Mouse (Mus musculus) thymus, postnatal 0 days (tissue): ENCODE data around the gene Gm49368. TPM values are rescaled to one million over a fixed set of nuclear protein-coding genes. Genes with fewer than 3 reads are reported as not detected.
"Not testable (repeated sequence)": the region's sequence is repeated elsewhere in the genome, so short reads cannot be mapped to it uniquely, and the experiment has no call there.

ENCODE experiments used
- DNase-seq: peaks from one replicate; pipeline ENCODE4 v3.0.0-alpha.2; 2015; ENCODE audit warnings: low spot score
- polyA plus RNA-seq: library from polyadenylated mRNA; unstranded; fragments of >200 nt; fragmentation: Nextera tagmentation; extraction: Ambion mirVana; gene quantifications from 2 replicates; pipeline ENCODE4 v1.2.1, GENCODE M21; 2015

The Gm49368 gene
- not detected in 2 replicates for polyA plus RNA-seq

GRCm38 (mm10) chr7:128062456-128062855, at the start of gene Gm49368, which contains the start of gene Itgam:
TSS of gene Gm49368 (plus strand) at chr7:128062683.
TSS of gene Itgam (plus strand) at chr7:128062640.
- DNase-seq: peak; percentile 47

- DNase-seq: peak; percentile 54
These were observed 49.4 kb upstream of the Gm49368 start for GRCm38 (mm10) chr7:128013116-128013515.

- not testable (repeated sequence) for DNase-seq
These were observed 46.3 kb upstream of the Gm49368 start for GRCm38 (mm10) chr7:128016134-128016533.

- DNase-seq: no peak
These were observed 45.8 kb upstream of the Gm49368 start for GRCm38 (mm10) chr7:128016650-128017049.

GRCm38 (mm10) chr7:128018275-128018674, 44.2 kb upstream of the Gm49368 start:
- no peak for DNase-seq

- DNase-seq: no peak
These were observed 43.3 kb upstream of the Gm49368 start for GRCm38 (mm10) chr7:128019187-128019586.

- DNase-seq: peak; percentile 56
These were observed 39.5 kb upstream of the Gm49368 start for GRCm38 (mm10) chr7:128022974-128023373.

GRCm38 (mm10) chr7:128023565-128023964, 38.9 kb upstream of the Gm49368 start:
- no peak for DNase-seq

GRCm38 (mm10) chr7:128024364-128024763, 38.1 kb upstream of the Gm49368 start:
- no peak for DNase-seq

GRCm38 (mm10) chr7:128024932-128025331, 37.6 kb upstream of the Gm49368 start:
- DNase-seq: no peak

GRCm38 (mm10) chr7:128025381-128025780, 37.1 kb upstream of the Gm49368 start:
- no peak for DNase-seq

- peak; percentile 9 for DNase-seq
These were observed 31.0 kb upstream of the Gm49368 start for GRCm38 (mm10) chr7:128031403-128031976.

GRCm38 (mm10) chr7:128032290-128032988, 30.0 kb upstream of the Gm49368 start:
- no peak for DNase-seq

GRCm38 (mm10) chr7:128032989-128033293, 29.5 kb upstream of the Gm49368 start:
- no peak for DNase-seq

GRCm38 (mm10) chr7:128033616-128034015, 28.9 kb upstream of the Gm49368 start:
- DNase-seq: no peak

GRCm38 (mm10) chr7:128042161-128042820, 20.2 kb upstream of the Gm49368 start:
- DNase-seq: peak; percentile 30

GRCm38 (mm10) chr7:128044142-128044785, 18.2 kb upstream of the Gm49368 start:
- peak; percentile 34 for DNase-seq

- no peak for DNase-seq
These were observed 16.8 kb upstream of the Gm49368 start for GRCm38 (mm10) chr7:128045640-128046039.

GRCm38 (mm10) chr7:128048819-128049218, 13.7 kb upstream of the Gm49368 start:
- no peak for DNase-seq

GRCm38 (mm10) chr7:128049254-128049653, 13.2 kb upstream of the Gm49368 start:
- no peak for DNase-seq

GRCm38 (mm10) chr7:128050739-128051138, 11.7 kb upstream of the Gm49368 start:
- DNase-seq: peak; percentile 45

- no peak for DNase-seq
These were observed 9.4 kb upstream of the Gm49368 start for GRCm38 (mm10) chr7:128053061-128053460.
